In genomic region chr4:133201006-133201771, GRCm38 (mm10) we compare ENCODE assay signal across 9 mouse cellular contexts. TPM values are rescaled to one million over a fixed set of nuclear protein-coding genes. Genes with fewer than 3 reads are reported as not detected.
DNase-seq lines count a peak whose midpoint lies in the region; ATAC-seq lines count a peak whose summit lies in the region.
"Had no signal": no experiment of that assay in that cellular context is flagged by ENCODE, and none has a peak within 500 bp of the region (broad histone marks: within the 10 kb centered on the region; RNA-seq: fewer than 3 reads in every experiment).

No protein-coding gene starts in this region.

- peak overlapping the region; percentile 43; the same call in 1 of the 2 replicates for H3K27ac ChIP-seq in midbrain, embryonic 10.5 days (replicated peaks)
- no peak overlapping the region for H3K27ac ChIP-seq in midbrain, embryonic 11.5 days (ENCODE audit: low read depth, low read length)
- H3K27ac ChIP-seq in forebrain, embryonic 16.5 days (ENCODE audit: low read length), result peak overlapping the region; percentile 49
- no peak overlapping the region for H3K27ac ChIP-seq in hindbrain, embryonic 11.5 days (ENCODE audit: low read depth, low read length)
- H3K27ac ChIP-seq in limb, embryonic 11.5 days (replicated peaks; ENCODE audit: low read depth, low read length), result no peak overlapping the region
- H3K27ac ChIP-seq in midbrain, embryonic 15.5 days, result peak overlapping the region; percentile 6
- H3K27ac ChIP-seq: macrophage had no signal

- H3K27me3 ChIP-seq in midbrain, embryonic 10.5 days (ENCODE audit: low read depth, poor library complexity, severe bottlenecking), result no peaks in the 10 kb centered on the region
- H3K27me3 ChIP-seq in midbrain, embryonic 11.5 days (ENCODE audit: control insufficient read depth, insufficient read depth, low read length), result no peaks in the 10 kb centered on the region
- H3K27me3 ChIP-seq in forebrain, embryonic 16.5 days (replicated peaks; ENCODE audit: control insufficient read depth, insufficient read depth, low read length), result no peaks in the 10 kb centered on the region
- H3K27me3 ChIP-seq in hindbrain, embryonic 11.5 days (ENCODE audit: control insufficient read depth, insufficient read depth, low read length), result no peaks in the 10 kb centered on the region
- no peaks in the 10 kb centered on the region for H3K27me3 ChIP-seq in limb, embryonic 11.5 days (ENCODE audit: control insufficient read depth, insufficient read depth, low read length)
- H3K27me3 ChIP-seq in midbrain, embryonic 15.5 days (replicated peaks), result no peaks in the 10 kb centered on the region

- no peak overlapping the region for H3K9ac ChIP-seq in midbrain, embryonic 11.5 days (ENCODE audit: low read length)
- peak overlapping the region; percentile 28; the same call in 1 of the 2 replicates for H3K9ac ChIP-seq in forebrain, embryonic 16.5 days (replicated peaks; ENCODE audit: low read depth, low read length)
- H3K9ac ChIP-seq in hindbrain, embryonic 11.5 days (ENCODE audit: low read depth, low read length), result no peak overlapping the region
- H3K9ac ChIP-seq in limb, embryonic 11.5 days (ENCODE audit: low read length), result no peak overlapping the region
- H3K9ac ChIP-seq in midbrain, embryonic 15.5 days, result no peak overlapping the region

- ATAC-seq in midbrain, embryonic 11.5 days (ENCODE audit: low FRiP score), result no peak
- ATAC-seq in cerebellum, adult (ENCODE audit: insufficient number of reproducible peaks, low FRiP score, low TSS enrichment), result peak; percentile 79; the same call in 1 of the 2 replicates
- peak; percentile 31 for ATAC-seq in forebrain, embryonic 16.5 days
- no peak for ATAC-seq in hindbrain, embryonic 11.5 days (ENCODE audit: low FRiP score)
- ATAC-seq in limb, embryonic 11.5 days (ENCODE audit: insufficient number of reproducible peaks, low FRiP score, low TSS enrichment, low read depth), result no peak
- no peak for ATAC-seq in midbrain, embryonic 15.5 days (replicated peaks)

- WGBS in midbrain, embryonic 10.5 days, result 79% methylated on average over 8 of the region's 8 CpGs
- WGBS in midbrain, embryonic 11.5 days, result 77% methylated on average over 8 of the region's 8 CpGs
- WGBS in forebrain, embryonic 16.5 days, result 62% methylated on average over 8 of the region's 8 CpGs
- 71% methylated on average over 8 of the region's 8 CpGs for WGBS in hindbrain, embryonic 11.5 days
- WGBS in limb, embryonic 11.5 days, result 61% methylated on average over 8 of the region's 8 CpGs
- WGBS in midbrain, embryonic 15.5 days, result 63% methylated on average over 8 of the region's 8 CpGs

- no peak overlapping the region for H3K4me3 ChIP-seq in midbrain, embryonic 10.5 days
- H3K4me3 ChIP-seq in midbrain, embryonic 11.5 days (ENCODE audit: low read depth, low read length), result no peak overlapping the region
- H3K4me3 ChIP-seq in forebrain, embryonic 16.5 days (replicated peaks; ENCODE audit: low read length), result no peak overlapping the region
- no peak overlapping the region for H3K4me3 ChIP-seq in hindbrain, embryonic 11.5 days (ENCODE audit: low read depth, low read length)
- H3K4me3 ChIP-seq in limb, embryonic 11.5 days (ENCODE audit: low read depth, low read length), result no peak overlapping the region
- no peak overlapping the region for H3K4me3 ChIP-seq in midbrain, embryonic 15.5 days

- DNase-seq in midbrain, embryonic 10.5 days (ENCODE audit: low spot score), result no peak
- DNase-seq in midbrain, embryonic 11.5 days (ENCODE audit: low spot score, missing footprints), result no peak
- peak; percentile 38 for DNase-seq in hindbrain, embryonic 11.5 days (ENCODE audit: low spot score)
- peak; percentile 64 for DNase-seq in limb, embryonic 11.5 days (ENCODE audit: low spot score)
- peak; percentile 83 for DNase-seq in testis, postnatal 10 days (ENCODE audit: low spot score)

- peaks cover 73% of the 10 kb centered on the region for H3K4me1 ChIP-seq in midbrain, embryonic 10.5 days
- peaks cover 46% of the 10 kb centered on the region for H3K4me1 ChIP-seq in midbrain, embryonic 11.5 days (ENCODE audit: control insufficient read depth, insufficient read depth, low read length)
- H3K4me1 ChIP-seq in forebrain, embryonic 16.5 days (replicated peaks; ENCODE audit: control insufficient read depth, insufficient read depth, low read length), result peaks cover 59% of the 10 kb centered on the region
- H3K4me1 ChIP-seq in hindbrain, embryonic 11.5 days (replicated peaks; ENCODE audit: control insufficient read depth, insufficient read depth, low read length), result peaks cover 25% of the 10 kb centered on the region
- peaks cover 57% of the 10 kb centered on the region for H3K4me1 ChIP-seq in limb, embryonic 11.5 days (ENCODE audit: control insufficient read depth, insufficient read depth, low read length)
- H3K4me1 ChIP-seq in midbrain, embryonic 15.5 days, result peaks cover 67% of the 10 kb centered on the region

- H3K9me3 ChIP-seq in midbrain, embryonic 10.5 days (replicated peaks), result no peaks in the 10 kb centered on the region
- no peaks in the 10 kb centered on the region for H3K9me3 ChIP-seq in midbrain, embryonic 11.5 days (ENCODE audit: control insufficient read depth, low read length)
- no peaks in the 10 kb centered on the region for H3K9me3 ChIP-seq in forebrain, embryonic 16.5 days (ENCODE audit: control insufficient read depth, low read length)
- H3K9me3 ChIP-seq in hindbrain, embryonic 11.5 days (ENCODE audit: control insufficient read depth, low read length), result no peaks in the 10 kb centered on the region
- no peaks in the 10 kb centered on the region for H3K9me3 ChIP-seq in limb, embryonic 11.5 days (ENCODE audit: control insufficient read depth, low read length)
- no peaks in the 10 kb centered on the region for H3K9me3 ChIP-seq in midbrain, embryonic 15.5 days

- H3K36me3 ChIP-seq in midbrain, embryonic 10.5 days, result peaks cover 8% of the 10 kb centered on the region
- peaks cover 3% of the 10 kb centered on the region; the same call in 1 of the 2 replicates for H3K36me3 ChIP-seq in midbrain, embryonic 11.5 days (ENCODE audit: control insufficient read depth, insufficient read depth, low read length)
- no peaks in the 10 kb centered on the region for H3K36me3 ChIP-seq in forebrain, embryonic 16.5 days (ENCODE audit: control insufficient read depth, insufficient read depth)
- no peaks in the 10 kb centered on the region for H3K36me3 ChIP-seq in hindbrain, embryonic 11.5 days (ENCODE audit: control insufficient read depth, insufficient read depth, low read length)
- H3K36me3 ChIP-seq in limb, embryonic 11.5 days (ENCODE audit: control insufficient read depth, insufficient read depth, low read length), result no peaks in the 10 kb centered on the region
- no peaks in the 10 kb centered on the region; the same call in 1 of the 2 replicates for H3K36me3 ChIP-seq in midbrain, embryonic 15.5 days (replicated peaks)

- no peak overlapping the region for H3K4me2 ChIP-seq in midbrain, embryonic 11.5 days
- H3K4me2 ChIP-seq in forebrain, embryonic 16.5 days (ENCODE audit: low read length), result no peak overlapping the region
- H3K4me2 ChIP-seq in hindbrain, embryonic 11.5 days (replicated peaks; ENCODE audit: low read depth, low read length), result no peak overlapping the region
- no peak overlapping the region for H3K4me2 ChIP-seq in limb, embryonic 11.5 days (ENCODE audit: low read depth, severe bottlenecking)
- no peak overlapping the region for H3K4me2 ChIP-seq in midbrain, embryonic 15.5 days

RNA-seq across cellular contexts. Expression of gene Cd164l2, which starts 10.7 kb away (rescaled TPM):
- polyA plus RNA-seq in midbrain, embryonic 10.5 days (2016; fragmentation: Nextera tagmentation; extraction: Ambion mirVana), result 0.99 and 1.7 TPM in 2 replicates
- polyA plus RNA-seq in midbrain, embryonic 11.5 days (2014; fragmentation: Nextera tagmentation; extraction: Ambion mirVana), result 0.23 and 0.47 TPM in 2 replicates
- 0.88 and 1.1 TPM in 2 replicates for polyA plus RNA-seq in forebrain, embryonic 16.5 days (2015; fragmentation: Nextera tagmentation; extraction: Ambion mirVana)
- polyA plus RNA-seq in hindbrain, embryonic 11.5 days (2014; fragmentation: Nextera tagmentation; extraction: Ambion mirVana), result 0.91 and 0.93 TPM in 2 replicates
- polyA plus RNA-seq in limb, embryonic 11.5 days (2014; fragmentation: Nextera tagmentation; extraction: Ambion mirVana), result 1.8 and 2.4 TPM in 2 replicates
- polyA plus RNA-seq in midbrain, embryonic 15.5 days (2015; fragmentation: Nextera tagmentation; extraction: Ambion mirVana), result 3.0 and 5.0 TPM in 2 replicates
- polyA plus RNA-seq: macrophage had no signal

RNA-seq across cellular contexts. Expression of gene Gpr3, which starts 11.1 kb away (rescaled TPM):
- 0.17 and 0.35 TPM in 2 replicates for polyA plus RNA-seq in midbrain, embryonic 10.5 days (2016; fragmentation: Nextera tagmentation; extraction: Ambion mirVana)
- polyA plus RNA-seq in midbrain, embryonic 11.5 days (2014; fragmentation: Nextera tagmentation; extraction: Ambion mirVana), result 0.10 and 0.55 TPM in 2 replicates
- polyA plus RNA-seq in forebrain, embryonic 16.5 days (2015; fragmentation: Nextera tagmentation; extraction: Ambion mirVana), result 0.57 and 1.4 TPM in 2 replicates
- 0.19 and 0.50 TPM in 2 replicates for polyA plus RNA-seq in hindbrain, embryonic 11.5 days (2014; fragmentation: Nextera tagmentation; extraction: Ambion mirVana)
- 0.33 and 0.47 TPM in 2 replicates for polyA plus RNA-seq in limb, embryonic 11.5 days (2014; fragmentation: Nextera tagmentation; extraction: Ambion mirVana)
- polyA plus RNA-seq in midbrain, embryonic 15.5 days (2015; fragmentation: Nextera tagmentation; extraction: Ambion mirVana), result 1.3 and 2.0 TPM in 2 replicates
- polyA plus RNA-seq: macrophage had no signal

RNA-seq across cellular contexts. Expression of gene Map3k6, which starts 39.4 kb away (rescaled TPM):
- polyA plus RNA-seq in midbrain, embryonic 10.5 days (2016; fragmentation: Nextera tagmentation; extraction: Ambion mirVana), result 2.6 and 3.0 TPM in 2 replicates
- 1.3 and 2.0 TPM in 2 replicates for polyA plus RNA-seq in midbrain, embryonic 11.5 days (2014; fragmentation: Nextera tagmentation; extraction: Ambion mirVana)
- polyA plus RNA-seq in forebrain, embryonic 16.5 days (2015; fragmentation: Nextera tagmentation; extraction: Ambion mirVana), result 2.1 and 2.3 TPM in 2 replicates
- 2.7 and 3.0 TPM in 2 replicates for polyA plus RNA-seq in hindbrain, embryonic 11.5 days (2014; fragmentation: Nextera tagmentation; extraction: Ambion mirVana)
- polyA plus RNA-seq in limb, embryonic 11.5 days (2014; fragmentation: Nextera tagmentation; extraction: Ambion mirVana), result 0.98 and 1.7 TPM in 2 replicates
- 1.6 and 2.0 TPM in 2 replicates for polyA plus RNA-seq in midbrain, embryonic 15.5 days (2015; fragmentation: Nextera tagmentation; extraction: Ambion mirVana)

Comparison
In these comparisons a context has a peak if more than half of its experiments do, and no peak if none do; other contexts are left out.
1. H3K27ac ChIP-seq: peak in midbrain, embryonic 10.5 days (single experiment), forebrain, embryonic 16.5 days (single experiment) and midbrain, embryonic 15.5 days (single experiment); none in midbrain, embryonic 11.5 days (single experiment), hindbrain, embryonic 11.5 days (single experiment) and limb, embryonic 11.5 days (single experiment).
2. DNase-seq: peak in hindbrain, embryonic 11.5 days (single experiment), limb, embryonic 11.5 days (single experiment) and testis, postnatal 10 days (single experiment); none in midbrain, embryonic 10.5 days (single experiment) and midbrain, embryonic 11.5 days (single experiment).
3. ATAC-seq: peak in cerebellum, adult (single experiment) and forebrain, embryonic 16.5 days (single experiment); none in midbrain, embryonic 11.5 days (single experiment), hindbrain, embryonic 11.5 days (single experiment), limb, embryonic 11.5 days (single experiment) and midbrain, embryonic 15.5 days (single experiment).